Mouse (Mus musculus) megakaryocyte, embryonic 14.5 days (primary cell): ENCODE measurements at regions not wholly inside any gene's neighbourhood (a gene's known extent, or its start where the extent isn't known, plus 50 kb on each side); places are given as distances from the start of the nearest gene placed in this dataset.

Experiments used
- FLI1 ChIP-seq: IDR thresholded peaks from 2 replicates; pipeline ENCODE4 v1.6.1; 2012; ENCODE audit warnings: low read length, inconsistent platforms, mixed read lengths
- GATA1 ChIP-seq: IDR thresholded peaks from 3 replicates; pipeline ENCODE4 v1.6.1; 2012; ENCODE audit warnings: mixed read lengths, low read length, inconsistent platforms, borderline replicate concordance

DNA sequence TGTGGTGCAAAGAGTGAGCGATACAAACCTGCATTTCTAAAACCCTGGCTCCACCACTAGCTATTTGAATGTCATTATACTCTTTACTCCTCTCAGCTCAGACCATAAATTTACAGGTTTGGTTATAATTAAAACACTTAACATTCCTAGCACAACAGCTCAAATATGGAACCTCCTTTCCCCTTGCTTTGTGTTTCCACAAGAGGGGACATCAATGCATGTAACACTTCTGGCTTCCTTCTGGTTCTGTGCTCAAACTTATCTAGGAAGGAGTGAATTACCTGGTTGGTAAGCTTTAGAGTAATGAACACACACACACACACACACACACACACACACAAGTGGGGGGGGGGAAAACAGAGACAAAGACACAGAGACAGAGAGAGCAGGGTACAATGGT lies 254.8 kb downstream of the Gm49356 start:
- no peak for TF ChIP-seq GATA1
- TF ChIP-seq FLI1: no peak
